Mouse (Mus musculus): Measurements from ENCODE around the gene Cxcl10. TPM values are rescaled to one million over a fixed set of nuclear protein-coding genes. Genes with fewer than 3 reads are reported as not detected.

Gene Cxcl10
- polyA plus RNA-seq, 1 experiment from 2014 or later = 1.4 TPM

DNA sequence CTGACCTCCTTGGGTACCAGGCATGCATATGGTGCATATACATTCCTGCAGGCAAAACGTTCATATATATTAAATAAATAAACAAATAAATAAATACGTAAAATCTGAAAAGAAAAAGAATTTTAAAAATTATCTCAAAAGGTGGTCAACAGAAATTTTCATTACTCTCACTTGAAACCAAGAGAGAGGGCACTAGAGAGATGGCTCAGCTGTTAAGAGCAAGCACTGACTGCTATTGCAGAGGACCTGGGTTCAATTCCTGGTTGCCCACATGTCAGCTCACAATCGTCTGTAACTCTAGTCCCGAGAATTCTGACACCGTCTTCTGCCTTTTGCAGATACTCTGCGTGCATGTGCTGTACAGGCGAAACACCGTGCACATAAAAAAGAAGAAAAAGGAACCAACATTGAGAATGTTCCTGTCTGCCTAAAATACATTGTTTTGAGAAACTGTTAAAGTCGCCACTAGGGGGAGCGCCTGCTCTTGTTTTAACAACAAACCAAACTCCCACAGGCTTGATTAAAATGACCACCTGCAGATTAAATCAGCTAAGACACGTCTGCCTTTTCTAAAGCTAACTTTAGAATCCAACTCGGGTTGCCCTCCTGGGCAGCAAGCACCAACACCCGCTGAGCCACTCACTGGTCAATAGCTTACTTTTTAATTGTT is 36.5 kb downstream of the Cxcl10 start:
- ATAC-seq (replicated peaks; ENCODE audit: low FRiP score) = no peak
- WGBS = 13% methylated on average over 13 of the region's 13 CpGs
- H3K4me3 ChIP-seq (replicated peaks) = no peak overlapping the region

DNA sequence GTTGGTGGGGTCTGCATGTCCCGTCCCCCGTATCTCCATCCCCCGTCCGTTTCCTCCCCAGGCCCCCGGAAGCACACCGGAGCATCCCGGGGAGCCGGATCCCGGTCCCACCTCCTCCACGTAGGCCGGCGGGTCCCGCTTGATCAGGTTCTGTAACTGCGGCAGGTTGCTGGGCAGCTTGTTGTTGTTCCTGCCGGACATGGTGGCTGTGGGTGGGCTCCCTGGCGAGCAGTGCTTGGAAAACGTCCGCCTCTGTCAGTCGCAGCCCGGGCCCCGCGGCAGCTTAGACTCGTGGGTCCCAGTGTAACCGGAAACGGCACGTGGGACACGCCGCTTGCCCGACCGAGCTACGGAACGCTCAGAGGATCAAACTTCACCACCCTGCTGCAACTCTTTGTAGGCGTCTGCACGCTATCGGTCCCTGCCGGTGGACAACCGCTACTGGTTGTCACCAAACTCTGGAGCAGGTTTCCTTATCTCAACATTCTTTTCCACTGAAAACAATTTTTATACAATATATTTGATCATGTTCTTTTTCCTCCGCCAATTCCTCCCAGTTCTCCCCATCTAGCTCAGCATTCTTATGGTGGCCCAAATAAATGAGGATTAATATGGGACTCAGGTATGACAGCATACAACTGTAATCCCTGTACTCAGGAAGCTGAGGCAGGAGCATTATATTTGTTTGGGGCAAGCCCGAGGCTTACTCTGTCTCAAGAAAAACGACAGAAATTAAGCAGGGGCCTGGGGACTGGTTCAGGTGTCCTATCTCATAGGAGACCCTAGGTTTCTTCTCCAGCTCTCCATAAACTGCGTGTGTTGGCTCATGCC is 38.8 kb downstream of the Cxcl10 start, which contains the start of gene Sdad1:
Gene Sdad1 (minus strand): TSS at position 799 of the 831 bp plus-strand sequence.
- H3K9ac ChIP-seq = peak within 1 kb of the TSS; percentile 72
- no peaks in the 10 kb centered on the region for H3K9me3 ChIP-seq (replicated peaks)
- peaks cover 17% of the 10 kb centered on the region for H3K4me1 ChIP-seq
- peak; percentile 94 for ATAC-seq (replicated peaks; ENCODE audit: low FRiP score)
- peak within 1 kb of the TSS; percentile 95 for H3K4me3 ChIP-seq (replicated peaks)
- 3% methylated on average over 41 of the region's 41 CpGs for WGBS
- H3K27ac ChIP-seq = peak within 1 kb of the TSS; percentile 82
- H3K4me2 ChIP-seq = peak within 1 kb of the TSS; percentile 74
- peaks cover 18% of the 10 kb centered on the region for H3K36me3 ChIP-seq
- H3K27me3 ChIP-seq = no peaks in the 10 kb centered on the region

More for the DNA sequence above, 36.5 kb downstream of the Cxcl10 start:
- H3K27ac ChIP-seq = no peak overlapping the region
- peaks cover 17% of the 10 kb centered on the region for H3K4me1 ChIP-seq
- H3K36me3 ChIP-seq = no peaks in the 10 kb centered on the region
- no peak overlapping the region for H3K4me2 ChIP-seq
- no peaks in the 10 kb centered on the region for H3K9me3 ChIP-seq (replicated peaks)
- H3K27me3 ChIP-seq = no peaks in the 10 kb centered on the region
- no peak overlapping the region for H3K9ac ChIP-seq

GRCm38 (mm10) chr5:92304291-92304690 is 44.4 kb downstream of the Cxcl10 start:
- H3K36me3 ChIP-seq = peaks cover 74% of the 10 kb centered on the region
- WGBS = 67% methylated on average over 3 of the region's 3 CpGs
- H3K27me3 ChIP-seq = no peaks in the 10 kb centered on the region
- H3K27ac ChIP-seq = no peak overlapping the region
- H3K4me2 ChIP-seq = no peak overlapping the region
- H3K9ac ChIP-seq = no peak overlapping the region
- H3K9me3 ChIP-seq (replicated peaks) = no peaks in the 10 kb centered on the region
- ATAC-seq (replicated peaks; ENCODE audit: low FRiP score) = no peak
- peaks cover 14% of the 10 kb centered on the region for H3K4me1 ChIP-seq
- H3K4me3 ChIP-seq (replicated peaks) = no peak overlapping the region

DNA sequence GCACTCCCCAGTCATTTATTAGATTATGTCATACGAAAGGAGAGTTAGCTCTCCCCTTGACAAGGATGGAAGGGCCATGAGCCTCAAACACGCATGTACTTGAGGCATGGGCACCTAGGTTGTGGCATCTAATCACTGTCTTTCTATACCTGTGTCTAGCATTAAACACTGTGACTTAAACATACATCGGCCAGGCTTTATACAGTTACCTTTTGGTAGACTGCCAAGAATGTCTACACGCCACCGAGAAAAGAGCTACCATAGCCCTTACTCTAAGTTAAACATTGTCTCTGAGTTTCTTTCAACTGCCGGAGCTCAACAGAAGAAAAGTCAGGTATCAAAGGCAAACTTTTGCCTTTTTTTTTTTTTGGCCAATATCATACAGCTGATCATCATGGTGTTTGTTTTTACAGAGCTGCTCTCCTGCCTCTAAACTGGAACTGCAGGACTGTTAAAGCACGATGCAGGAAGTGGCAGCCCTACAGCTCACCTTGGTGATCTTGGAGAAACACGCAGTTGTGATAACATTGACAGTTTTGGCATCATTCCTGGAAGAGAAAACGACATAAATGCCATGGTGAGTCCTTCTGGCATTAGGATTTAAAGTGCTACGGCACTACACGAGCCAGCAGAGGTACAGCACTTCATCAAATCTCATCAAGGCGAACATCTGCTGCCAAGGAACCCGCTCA is 46.4 kb downstream of the Cxcl10 start:
- H3K27me3 ChIP-seq = no peaks in the 10 kb centered on the region
- peaks cover 92% of the 10 kb centered on the region for H3K36me3 ChIP-seq
- no peaks in the 10 kb centered on the region for H3K9me3 ChIP-seq (replicated peaks)
- H3K4me2 ChIP-seq = no peak overlapping the region
- H3K4me1 ChIP-seq = no peaks in the 10 kb centered on the region
- WGBS = 87% methylated on average over 13 of the region's 13 CpGs
- H3K9ac ChIP-seq = no peak overlapping the region
- H3K27ac ChIP-seq = no peak overlapping the region
- no peak for ATAC-seq (replicated peaks; ENCODE audit: low FRiP score)
- H3K4me3 ChIP-seq (replicated peaks) = no peak overlapping the region

Other genes with a start within 250 kb of the Cxcl10 start
- 42.9 and 46.5 TPM in 2 replicates for gene Uso1, start 211.0 kb downstream of the Cxcl10 start, polyA plus RNA-seq (2015; fragmentation: Nextera tagmentation; extraction: Ambion mirVana)
- not detected in 2 replicates for gene U90926, start 133.5 kb downstream of the Cxcl10 start, polyA plus RNA-seq (2015; fragmentation: Nextera tagmentation; extraction: Ambion mirVana)
- gene Ppef2, start 92.6 kb downstream of the Cxcl10 start, polyA plus RNA-seq (2015; fragmentation: Nextera tagmentation; extraction: Ambion mirVana) = 0.08 and 0.35 TPM in 2 replicates
- 21.3 and 24.1 TPM in 2 replicates for gene Naaa, start 70.7 kb downstream of the Cxcl10 start, polyA plus RNA-seq (2015; fragmentation: Nextera tagmentation; extraction: Ambion mirVana)
- 45.7 and 47.9 TPM in 2 replicates for gene Sdad1, start 38.4 kb downstream of the Cxcl10 start, polyA plus RNA-seq (2015; fragmentation: Nextera tagmentation; extraction: Ambion mirVana)
- gene Cxcl9, start 20.8 kb downstream of the Cxcl10 start, polyA plus RNA-seq (2015; fragmentation: Nextera tagmentation; extraction: Ambion mirVana) = not detected in 2 replicates
- 3.0 and 3.9 TPM in 2 replicates for gene Art3, start 17.1 kb downstream of the Cxcl10 start, polyA plus RNA-seq (2015; fragmentation: Nextera tagmentation; extraction: Ambion mirVana)
- gene Nup54, start 86.3 kb upstream of the Cxcl10 start, polyA plus RNA-seq (2015; fragmentation: Nextera tagmentation; extraction: Ambion mirVana) = 54.1 and 55.1 TPM in 2 replicates
- 9.1 and 9.7 TPM in 2 replicates for gene Scarb2, start 157.9 kb upstream of the Cxcl10 start, polyA plus RNA-seq (2015; fragmentation: Nextera tagmentation; extraction: Ambion mirVana)
- not detected in 2 replicates for gene Fam47e, start 206.2 kb upstream of the Cxcl10 start, polyA plus RNA-seq (2015; fragmentation: Nextera tagmentation; extraction: Ambion mirVana)

Data from kidney, embryonic 15.5 days (tissue).